Mouse (Mus musculus) limb, embryonic 11.5 days (tissue): ENCODE measurements around the gene Gtf3c5. TPM values are rescaled to one million over a fixed set of nuclear protein-coding genes. Genes with fewer than 3 reads are reported as not detected.

Experiments used
- ATAC-seq: fragments of 200-750 bp; cut with Nextera tagmentation; 2 replicates; pipeline ENCODE4 v1.8.0; 2017; ENCODE audit warnings: low read depth; ENCODE audit not compliant: insufficient number of reproducible peaks, low FRiP score, low TSS enrichment
- DNase-seq: peaks from one replicate; pipeline ENCODE4 v3.0.0-alpha.2; 2015; ENCODE audit warnings: low spot score
- H3K27ac ChIP-seq: fragments of 300-500 bp; sonication (generic); replicated peaks from 2 replicates; pipeline ENCODE4 v1.5.1; 2014; ENCODE audit warnings: low read depth, mild to moderate bottlenecking, low read length
- H3K27me3 ChIP-seq: fragments of 300-500 bp; sonication (generic); 2 replicates; pipeline ENCODE4 v1.6.1; 2014; ENCODE audit warnings: mild to moderate bottlenecking, low read length, mixed read lengths; ENCODE audit not compliant: control insufficient read depth, insufficient read depth
- H3K36me3 ChIP-seq: fragments of 300-500 bp; sonication (generic); 2 replicates; pipeline ENCODE4 v1.6.1; 2014; ENCODE audit warnings: mild to moderate bottlenecking, low read length, moderate library complexity, mixed read lengths; ENCODE audit not compliant: control insufficient read depth, insufficient read depth
- H3K4me1 ChIP-seq: fragments of 300-500 bp; sonication (generic); 2 replicates; pipeline ENCODE4 v1.6.1; 2014; ENCODE audit warnings: low read length, mixed read lengths; ENCODE audit not compliant: control insufficient read depth, insufficient read depth
- H3K4me2 ChIP-seq: fragments of 300-500 bp; sonication (generic); 2 replicates; pipeline ENCODE4 v1.6.1; 2014; ENCODE audit warnings: low read depth, mild to moderate bottlenecking, moderate library complexity; ENCODE audit not compliant: severe bottlenecking
- H3K4me3 ChIP-seq: fragments of 300-500 bp; sonication (generic); 2 replicates; pipeline ENCODE4 v1.5.1; 2014; ENCODE audit warnings: low read depth, low read length
- H3K9ac ChIP-seq: fragments of 300-500 bp; sonication (generic); 2 replicates; pipeline ENCODE4 v1.6.1; 2014; ENCODE audit warnings: mild to moderate bottlenecking, low read length
- H3K9me3 ChIP-seq: fragments of 300-500 bp; sonication (generic); 2 replicates; pipeline ENCODE4 v1.6.1; 2016; ENCODE audit warnings: low read length; ENCODE audit not compliant: control insufficient read depth
- WGBS: fragments of 180-500 bp; shearing (Covaris S2); extraction: QIAGEN DNeasy Blood & Tissue Kit; methylation state at CpG from one replicate; pipeline ENCODE4 v1.1.7; 2014; 5-methylcytosine and 5-hydroxymethylcytosine counted together
- polyA plus RNA-seq: library from polyadenylated mRNA; unstranded; fragments of >200 nt; fragmentation: Nextera tagmentation; extraction: Ambion mirVana; gene quantifications from 2 replicates; pipeline ENCODE4 v1.2.1, GENCODE M21; 2014

Gene Gtf3c5
- polyA plus RNA-seq, 1 experiment from 2014 or later = 48.6 TPM

DNA sequence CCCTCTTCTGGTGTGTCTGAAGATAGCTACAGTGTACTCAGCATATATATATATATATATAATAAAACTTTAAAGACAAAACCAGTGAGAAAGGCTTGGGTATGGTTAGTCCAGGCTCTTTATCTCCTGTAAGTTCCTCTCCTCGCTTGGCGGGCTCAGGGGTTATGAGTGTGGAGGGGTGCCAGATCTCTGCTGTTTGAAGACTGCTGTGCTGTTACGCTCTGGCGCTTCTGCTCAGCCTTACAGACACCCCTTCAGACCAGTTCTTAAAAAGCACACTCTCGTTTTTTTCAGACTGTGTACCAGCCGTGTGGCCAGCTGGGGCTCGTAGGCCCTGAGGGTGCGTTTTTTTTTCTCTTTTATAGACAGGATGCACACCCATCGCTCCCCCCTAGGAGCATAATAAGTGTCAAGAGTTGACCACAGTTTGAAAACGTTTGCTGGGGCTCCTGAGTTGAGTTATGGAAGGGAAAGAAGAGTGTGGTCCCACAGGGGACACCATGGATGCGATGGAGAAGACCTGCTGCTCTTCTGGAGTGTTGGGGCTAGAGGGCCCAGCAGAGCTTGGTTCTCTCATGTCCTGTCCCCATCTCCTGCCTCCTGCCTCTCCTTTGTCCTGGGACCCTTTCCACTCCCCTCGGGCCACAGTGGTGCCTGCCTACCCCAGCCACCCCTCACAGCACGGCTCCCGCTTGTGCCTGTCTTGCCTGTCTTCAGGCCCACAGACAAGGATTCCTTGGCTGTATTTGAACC, 22.4 kb upstream of the Gtf3c5 start:
- no peaks in the 10 kb centered on the region for H3K36me3 ChIP-seq
- H3K27ac ChIP-seq = no peak overlapping the region
- H3K27me3 ChIP-seq = no peaks in the 10 kb centered on the region
- no peak overlapping the region for H3K9ac ChIP-seq
- no peak overlapping the region for H3K4me2 ChIP-seq
- DNase-seq (no peak), ATAC-seq (no peak)
- peaks cover 3% of the 10 kb centered on the region; the same call in 1 of the 2 replicates for H3K4me1 ChIP-seq
- 72% methylated on average over 14 of the region's 14 CpGs for WGBS
- no peak overlapping the region for H3K4me3 ChIP-seq
- no peaks in the 10 kb centered on the region for H3K9me3 ChIP-seq

- no peak for DNase-seq
- H3K36me3 ChIP-seq = no peaks in the 10 kb centered on the region
- WGBS = 90% methylated on average over 5 of the region's 5 CpGs
- H3K4me1 ChIP-seq = peaks cover 3% of the 10 kb centered on the region; the same call in 1 of the 2 replicates
- no peak for ATAC-seq
- H3K27ac ChIP-seq = no peak overlapping the region
- H3K4me3 ChIP-seq = no peak overlapping the region
- no peak overlapping the region for H3K9ac ChIP-seq
- H3K27me3 ChIP-seq = no peaks in the 10 kb centered on the region
- no peak overlapping the region for H3K4me2 ChIP-seq
- H3K9me3 ChIP-seq = no peaks in the 10 kb centered on the region
Observed at GRCm38 (mm10) chr2:28603542-28603941, 20.0 kb upstream of the Gtf3c5 start.

- DNase-seq = no peak
- no peak overlapping the region for H3K4me3 ChIP-seq
Observed at GRCm38 (mm10) chr2:28601720-28602590, 18.4 kb upstream of the Gtf3c5 start.

GRCm38 (mm10) chr2:28599569-28599900, 16.0 kb upstream of the Gtf3c5 start:
- DNase-seq (no peak), ATAC-seq (no peak)
- no peak overlapping the region for H3K27ac ChIP-seq
- no peaks in the 10 kb centered on the region for H3K4me1 ChIP-seq
- no peaks in the 10 kb centered on the region for H3K36me3 ChIP-seq
- no peak overlapping the region for H3K9ac ChIP-seq
- H3K9me3 ChIP-seq = no peaks in the 10 kb centered on the region
- no peak overlapping the region for H3K4me3 ChIP-seq
- H3K4me2 ChIP-seq = no peak overlapping the region
- WGBS = 77% methylated on average over 6 of the region's 6 CpGs
- H3K27me3 ChIP-seq = no peaks in the 10 kb centered on the region

More at GRCm38 (mm10) chr2:28601720-28602590, 18.4 kb upstream of the Gtf3c5 start:
- no peaks in the 10 kb centered on the region for H3K27me3 ChIP-seq
- H3K36me3 ChIP-seq = no peaks in the 10 kb centered on the region
- WGBS = 65% methylated on average over 12 of the region's 12 CpGs
- no peak overlapping the region for H3K4me2 ChIP-seq
- H3K4me1 ChIP-seq = no peaks in the 10 kb centered on the region
- H3K9me3 ChIP-seq = no peaks in the 10 kb centered on the region
- H3K27ac ChIP-seq = no peak overlapping the region
- ATAC-seq = no peak
- H3K9ac ChIP-seq = no peak overlapping the region

DNA sequence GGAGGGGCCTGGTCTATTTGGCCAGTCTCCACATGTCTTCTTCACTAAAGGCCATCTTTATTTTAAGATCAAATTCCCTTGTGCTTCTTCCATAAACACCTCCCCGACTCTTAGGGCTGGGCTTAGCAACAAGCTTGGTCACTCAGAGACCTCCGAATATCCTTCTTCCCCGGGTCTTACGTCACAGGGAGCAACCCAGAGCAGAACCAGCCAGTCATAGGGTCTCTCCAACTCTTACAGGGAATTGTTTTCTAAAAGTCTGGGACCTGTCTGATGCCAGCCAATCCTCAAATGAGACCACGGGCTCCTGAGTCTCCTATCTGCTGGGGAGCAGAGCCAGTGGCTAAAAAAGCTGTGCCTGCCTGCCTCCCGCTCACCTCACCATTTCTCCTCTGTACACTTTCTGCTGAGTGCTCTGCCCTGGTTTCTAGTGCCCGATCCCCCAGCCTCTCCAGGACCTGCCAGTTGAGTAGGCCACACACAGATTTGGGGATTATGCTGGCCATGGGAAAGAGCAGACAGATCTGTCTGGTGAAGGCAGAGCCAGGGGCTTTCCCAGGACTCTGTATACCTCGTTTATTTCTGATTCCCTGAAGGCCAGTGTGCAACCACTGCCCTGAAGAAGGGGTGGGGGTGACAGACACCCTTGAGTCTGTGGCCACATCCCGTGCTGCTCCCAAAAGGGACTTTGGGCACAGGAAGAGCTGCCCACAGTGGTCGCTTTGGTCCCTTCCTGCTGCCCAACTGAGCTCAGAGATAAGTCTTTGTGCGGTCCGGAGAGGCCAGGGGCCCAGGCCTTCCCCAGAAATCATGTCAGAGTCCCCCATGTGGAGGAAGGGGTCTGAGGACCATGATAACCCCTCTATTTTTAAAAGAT, 15.4 kb upstream of the Gtf3c5 start:
- H3K4me3 ChIP-seq = no peak overlapping the region
- WGBS = 75% methylated on average over 12 of the region's 12 CpGs
- DNase-seq (no peak), ATAC-seq (no peak)
- H3K4me1 ChIP-seq = no peaks in the 10 kb centered on the region
- H3K36me3 ChIP-seq = no peaks in the 10 kb centered on the region
- H3K27ac ChIP-seq = no peak overlapping the region
- no peak overlapping the region for H3K9ac ChIP-seq
- no peaks in the 10 kb centered on the region for H3K27me3 ChIP-seq
- no peaks in the 10 kb centered on the region for H3K9me3 ChIP-seq
- no peak overlapping the region for H3K4me2 ChIP-seq

- Histone ChIP-seq H3K9ac (no peak overlapping the region), H3K9me3 (no peaks in the 10 kb centered on the region), H3K4me2 (no peak overlapping the region), H3K27ac (no peak overlapping the region), H3K4me3 (no peak overlapping the region), H3K27me3 (no peaks in the 10 kb centered on the region), H3K36me3 (no peaks in the 10 kb centered on the region), H3K4me1 (no peaks in the 10 kb centered on the region)
- DNase-seq (no peak), ATAC-seq (no peak)
- 77% methylated on average over 7 of the region's 7 CpGs for WGBS
Observed at GRCm38 (mm10) chr2:28597733-28598547, 14.4 kb upstream of the Gtf3c5 start.

DNA sequence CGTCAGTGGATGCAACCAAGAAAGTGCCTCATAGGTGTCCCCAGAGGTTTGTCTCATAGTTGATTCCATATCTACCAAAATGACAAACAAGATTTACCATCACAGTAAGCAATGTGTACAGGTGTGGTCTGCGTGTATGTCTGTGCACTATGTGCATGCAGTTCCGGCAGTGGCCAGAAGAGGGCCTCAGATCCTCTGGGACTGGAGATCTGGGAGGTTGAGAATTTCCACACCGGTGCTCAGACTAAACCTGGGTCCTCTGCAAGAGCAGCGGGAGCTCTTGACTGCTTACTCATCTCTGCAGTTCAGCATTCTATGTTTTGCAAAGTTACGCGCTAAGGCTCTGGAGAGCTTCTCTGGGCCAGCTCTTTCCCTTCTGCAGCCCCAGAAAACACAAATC, 13.4 kb upstream of the Gtf3c5 start:
- no peak for ATAC-seq
- DNase-seq = no peak
- Histone ChIP-seq H3K9ac (no peak overlapping the region), H3K9me3 (no peaks in the 10 kb centered on the region), H3K4me1 (no peaks in the 10 kb centered on the region), H3K4me3 (no peak overlapping the region), H3K36me3 (no peaks in the 10 kb centered on the region), H3K27me3 (no peaks in the 10 kb centered on the region), H3K4me2 (no peak overlapping the region), H3K27ac (no peak overlapping the region)
- 88% methylated on average over 7 of the region's 7 CpGs for WGBS
